Mouse (Mus musculus): ENCODE data around the gene Smyd3. TPM values are rescaled to one million over a fixed set of nuclear protein-coding genes. Genes with fewer than 3 reads are reported as not detected.

Gene Smyd3
- polyA plus RNA-seq, 1 experiment: 40.2 TPM

DNA sequence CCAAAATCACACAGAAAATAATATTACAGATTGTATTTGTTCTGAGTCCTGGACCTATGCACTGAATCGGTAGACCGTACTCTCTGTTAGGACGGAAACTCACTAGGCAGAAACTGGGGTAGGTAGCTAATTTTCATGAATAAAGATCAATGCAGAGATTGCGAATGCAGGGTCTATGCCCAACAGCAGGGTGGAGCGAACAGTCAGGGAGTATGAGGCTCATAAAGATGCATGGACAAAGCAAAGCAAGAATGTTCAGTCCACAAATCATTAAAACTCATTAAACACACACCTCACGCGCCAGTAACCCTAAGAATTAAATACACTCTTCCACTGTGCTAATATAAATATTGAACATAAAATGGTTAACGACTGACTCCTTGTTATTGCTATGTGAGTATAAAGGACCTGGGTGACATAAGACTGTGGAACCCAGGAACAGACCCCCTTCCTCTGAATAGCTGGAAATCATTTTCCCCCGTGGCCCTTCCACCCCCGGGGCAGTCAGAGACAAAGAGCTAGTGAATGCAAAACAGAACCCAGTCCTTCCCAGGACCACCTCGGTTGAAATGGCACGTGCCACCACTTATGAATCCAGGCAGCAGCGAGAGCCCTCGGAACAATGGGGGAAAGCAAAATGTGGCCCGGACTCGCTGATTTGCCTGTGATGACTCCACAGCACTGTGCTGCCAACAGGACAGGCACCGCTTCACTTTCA, 71.6 kb downstream of the Smyd3 start:
- no peak overlapping the region for H3K27ac ChIP-seq (ENCODE audit: insufficient read depth, low read length)
- no peak for TF ChIP-seq POLR2A (IDR thresholded peaks at IDR 0.05; ENCODE audit: insufficient read depth, low read length)
- no peak for TF ChIP-seq CTCF (IDR thresholded peaks at IDR 0.05; ENCODE audit: low read depth, low read length)
- TF ChIP-seq EP300 (IDR thresholded peaks at IDR 0.05; ENCODE audit: insufficient read depth, low read depth, low read length): no peak
- no peak overlapping the region for H3K9ac ChIP-seq (ENCODE audit: low read depth, poor library complexity, severe bottlenecking)
- no peaks in the 10 kb centered on the region for H3K4me1 ChIP-seq (ENCODE audit: control insufficient read depth, insufficient read depth, low read length)
- H3K27me3 ChIP-seq (ENCODE audit: control insufficient read depth, insufficient read depth, low read length, poor library complexity, severe bottlenecking): no peaks in the 10 kb centered on the region
- no peaks in the 10 kb centered on the region for H3K9me3 ChIP-seq (replicated peaks; ENCODE audit: control insufficient read depth, insufficient read depth, low read length, poor library complexity, severe bottlenecking)
- H3K36me3 ChIP-seq (ENCODE audit: control insufficient read depth, insufficient read depth, low read length, poor library complexity, severe bottlenecking): no peaks in the 10 kb centered on the region
- no peak overlapping the region for H3K4me3 ChIP-seq (ENCODE audit: low read depth, low read length)

DNA sequence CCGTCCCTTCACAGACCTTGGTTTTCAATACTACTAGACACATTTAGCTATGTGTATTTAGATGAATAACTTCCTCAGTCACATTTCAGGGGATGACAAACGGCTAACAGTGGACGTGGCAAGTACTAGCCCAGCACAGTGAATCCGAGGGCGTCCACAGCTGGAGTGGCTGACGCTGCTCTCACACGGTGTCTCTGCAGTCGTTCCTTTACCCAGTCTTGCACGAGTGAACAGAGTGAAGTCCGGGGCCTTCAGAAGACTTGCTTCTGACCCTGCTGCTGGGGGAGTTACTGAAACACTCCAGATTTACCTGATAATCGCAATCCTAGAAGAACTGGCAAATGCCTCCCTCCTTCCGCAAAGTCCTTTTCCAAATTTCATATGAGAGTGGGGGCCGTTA, 74.0 kb downstream of the Smyd3 start:
- H3K36me3 ChIP-seq (ENCODE audit: control insufficient read depth, insufficient read depth, low read length, poor library complexity, severe bottlenecking): no peaks in the 10 kb centered on the region
- H3K9me3 ChIP-seq (replicated peaks; ENCODE audit: control insufficient read depth, insufficient read depth, low read length, poor library complexity, severe bottlenecking): no peaks in the 10 kb centered on the region
- no peaks in the 10 kb centered on the region for H3K4me1 ChIP-seq (ENCODE audit: control insufficient read depth, insufficient read depth, low read length)
- no peak overlapping the region for H3K4me3 ChIP-seq (ENCODE audit: low read depth, low read length)
- no peak overlapping the region for H3K9ac ChIP-seq (ENCODE audit: low read depth, poor library complexity, severe bottlenecking)
- no peaks in the 10 kb centered on the region for H3K27me3 ChIP-seq (ENCODE audit: control insufficient read depth, insufficient read depth, low read length, poor library complexity, severe bottlenecking)
- no peak overlapping the region for H3K27ac ChIP-seq (ENCODE audit: insufficient read depth, low read length)
- TF ChIP-seq POLR2A (IDR thresholded peaks at IDR 0.05; ENCODE audit: insufficient read depth, low read length): no peak
- no peak for TF ChIP-seq CTCF (IDR thresholded peaks at IDR 0.05; ENCODE audit: low read depth, low read length)
- no peak for TF ChIP-seq EP300 (IDR thresholded peaks at IDR 0.05; ENCODE audit: insufficient read depth, low read depth, low read length)

DNA sequence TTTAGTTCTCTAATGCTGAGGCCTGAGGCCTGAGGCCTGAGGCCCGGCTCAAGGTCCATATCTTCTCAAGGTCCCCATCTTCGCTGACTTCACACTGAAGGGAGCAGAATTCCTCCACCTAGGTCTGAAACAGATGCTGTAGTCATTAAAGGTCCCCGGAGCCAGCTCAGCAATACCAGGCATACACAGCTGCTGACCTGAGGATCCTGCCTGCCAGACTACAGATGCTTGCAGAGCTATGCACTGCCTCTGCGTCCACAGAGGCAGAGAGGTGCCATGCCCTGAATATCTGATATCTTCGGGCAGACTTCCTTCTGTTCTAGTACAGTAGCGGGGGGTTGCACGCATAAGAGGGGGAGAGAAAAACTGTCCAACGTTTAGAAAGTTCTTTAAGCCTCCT, 74.4 kb downstream of the Smyd3 start:
- no peak overlapping the region for H3K4me3 ChIP-seq (ENCODE audit: low read depth, low read length)
- no peaks in the 10 kb centered on the region for H3K9me3 ChIP-seq (replicated peaks; ENCODE audit: control insufficient read depth, insufficient read depth, low read length, poor library complexity, severe bottlenecking)
- H3K36me3 ChIP-seq (ENCODE audit: control insufficient read depth, insufficient read depth, low read length, poor library complexity, severe bottlenecking): no peaks in the 10 kb centered on the region
- no peak for TF ChIP-seq CTCF (IDR thresholded peaks at IDR 0.05; ENCODE audit: low read depth, low read length)
- TF ChIP-seq EP300 (IDR thresholded peaks at IDR 0.05; ENCODE audit: insufficient read depth, low read depth, low read length): no peak
- TF ChIP-seq POLR2A (IDR thresholded peaks at IDR 0.05; ENCODE audit: insufficient read depth, low read length): no peak
- no peak overlapping the region for H3K9ac ChIP-seq (ENCODE audit: low read depth, poor library complexity, severe bottlenecking)
- no peaks in the 10 kb centered on the region for H3K27me3 ChIP-seq (ENCODE audit: control insufficient read depth, insufficient read depth, low read length, poor library complexity, severe bottlenecking)
- no peak overlapping the region for H3K27ac ChIP-seq (ENCODE audit: insufficient read depth, low read length)
- H3K4me1 ChIP-seq (ENCODE audit: control insufficient read depth, insufficient read depth, low read length): no peaks in the 10 kb centered on the region

DNA sequence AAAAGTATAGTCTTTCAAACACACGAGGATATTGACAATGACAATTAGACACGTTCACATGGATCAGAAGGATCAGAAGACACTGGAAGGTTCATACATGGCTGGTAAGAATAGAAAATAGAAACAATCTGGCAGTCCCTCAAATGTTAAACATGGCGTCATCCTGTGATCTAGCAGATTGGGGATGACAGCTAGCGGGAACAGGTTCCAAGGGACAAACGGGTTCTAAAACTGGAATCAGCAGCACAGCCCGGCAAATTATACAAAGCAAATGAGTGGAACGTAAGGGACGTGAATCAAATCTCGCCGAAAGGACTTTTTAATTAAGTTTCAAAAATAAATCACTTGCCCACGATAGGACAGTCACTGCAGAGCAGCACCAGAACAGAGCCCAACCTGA, 81.2 kb downstream of the Smyd3 start:
- no peaks in the 10 kb centered on the region for H3K27me3 ChIP-seq (ENCODE audit: control insufficient read depth, insufficient read depth, low read length, poor library complexity, severe bottlenecking)
- no peaks in the 10 kb centered on the region for H3K9me3 ChIP-seq (replicated peaks; ENCODE audit: control insufficient read depth, insufficient read depth, low read length, poor library complexity, severe bottlenecking)
- H3K9ac ChIP-seq (ENCODE audit: low read depth, poor library complexity, severe bottlenecking): no peak overlapping the region
- no peak overlapping the region for H3K4me3 ChIP-seq (ENCODE audit: low read depth, low read length)
- H3K36me3 ChIP-seq (ENCODE audit: control insufficient read depth, insufficient read depth, low read length, poor library complexity, severe bottlenecking): no peaks in the 10 kb centered on the region
- no peak for TF ChIP-seq POLR2A (IDR thresholded peaks at IDR 0.05; ENCODE audit: insufficient read depth, low read length)
- no peak for TF ChIP-seq EP300 (IDR thresholded peaks at IDR 0.05; ENCODE audit: insufficient read depth, low read depth, low read length)
- TF ChIP-seq CTCF (IDR thresholded peaks at IDR 0.05; ENCODE audit: low read depth, low read length): no peak
- H3K27ac ChIP-seq (ENCODE audit: insufficient read depth, low read length): no peak overlapping the region
- H3K4me1 ChIP-seq (ENCODE audit: control insufficient read depth, insufficient read depth, low read length): no peaks in the 10 kb centered on the region

DNA sequence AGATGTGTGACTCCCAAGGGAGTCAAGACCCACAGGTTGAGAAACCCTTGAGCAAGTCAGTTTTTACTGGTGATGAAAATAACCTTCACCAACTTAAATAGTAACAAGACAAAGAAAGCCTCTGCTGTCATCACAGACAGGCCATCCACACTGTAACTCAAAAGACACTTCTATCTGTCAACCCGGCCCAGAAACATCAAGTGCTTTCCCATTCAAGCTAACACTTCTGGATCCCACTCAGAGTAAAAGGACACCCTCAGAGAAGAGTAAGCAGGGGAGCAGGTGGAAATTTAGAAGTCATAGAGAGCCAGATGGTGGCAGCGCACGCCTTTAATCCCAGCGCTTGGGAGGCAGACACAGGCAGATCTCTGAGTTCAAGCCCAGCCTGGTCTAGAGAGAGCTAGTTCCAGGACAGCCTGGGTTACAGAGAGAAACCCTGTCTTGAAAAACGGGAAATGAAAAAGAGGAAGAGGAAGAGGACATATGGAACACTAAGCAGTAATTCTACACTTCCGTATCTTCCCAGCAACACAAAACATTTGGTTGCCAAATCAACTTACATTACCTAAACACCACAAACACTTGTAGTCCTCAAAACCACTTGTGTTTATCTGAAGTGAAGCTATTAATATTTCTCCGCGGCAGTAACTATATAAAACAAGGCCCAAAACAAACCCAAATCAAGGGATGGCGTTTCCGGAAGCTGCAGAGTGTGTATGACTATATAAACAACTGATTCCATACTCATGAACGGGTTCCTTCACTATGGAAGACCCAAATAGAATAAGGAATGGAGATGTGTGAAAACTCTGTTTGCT, 83.2 kb downstream of the Smyd3 start:
- no peak overlapping the region for H3K9ac ChIP-seq (ENCODE audit: low read depth, poor library complexity, severe bottlenecking)
- no peaks in the 10 kb centered on the region for H3K9me3 ChIP-seq (replicated peaks; ENCODE audit: control insufficient read depth, insufficient read depth, low read length, poor library complexity, severe bottlenecking)
- no peak overlapping the region for H3K27ac ChIP-seq (ENCODE audit: insufficient read depth, low read length)
- H3K27me3 ChIP-seq (ENCODE audit: control insufficient read depth, insufficient read depth, low read length, poor library complexity, severe bottlenecking): no peaks in the 10 kb centered on the region
- no peak overlapping the region for H3K4me3 ChIP-seq (ENCODE audit: low read depth, low read length)
- TF ChIP-seq EP300 (IDR thresholded peaks at IDR 0.05; ENCODE audit: insufficient read depth, low read depth, low read length) (no peak), POLR2A (IDR thresholded peaks at IDR 0.05; ENCODE audit: insufficient read depth, low read length) (no peak), CTCF (IDR thresholded peaks at IDR 0.05; ENCODE audit: low read depth, low read length) (no peak)
- no peaks in the 10 kb centered on the region for H3K36me3 ChIP-seq (ENCODE audit: control insufficient read depth, insufficient read depth, low read length, poor library complexity, severe bottlenecking)
- H3K4me1 ChIP-seq (ENCODE audit: control insufficient read depth, insufficient read depth, low read length): no peaks in the 10 kb centered on the region

DNA sequence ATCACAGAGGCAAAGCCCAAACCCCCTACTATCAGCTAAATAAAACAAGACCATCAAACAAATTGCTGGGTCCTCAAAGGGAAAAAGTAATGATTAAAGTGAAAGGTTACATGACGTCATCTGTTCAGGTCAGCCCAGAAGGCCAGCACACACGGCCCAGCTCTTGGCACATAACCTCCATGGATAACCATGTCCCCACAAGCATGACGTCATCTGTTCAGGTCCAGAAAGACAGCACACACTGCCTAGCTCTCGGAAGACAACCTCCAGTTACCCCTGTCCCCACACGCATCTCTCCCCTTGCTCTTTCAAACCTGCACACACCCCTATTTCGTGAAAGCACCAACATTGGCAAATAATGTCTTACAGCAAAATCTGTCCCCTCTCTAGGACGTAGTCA, 84.0 kb downstream of the Smyd3 start:
- no peak overlapping the region for H3K27ac ChIP-seq (ENCODE audit: insufficient read depth, low read length)
- no peaks in the 10 kb centered on the region for H3K36me3 ChIP-seq (ENCODE audit: control insufficient read depth, insufficient read depth, low read length, poor library complexity, severe bottlenecking)
- H3K9ac ChIP-seq (ENCODE audit: low read depth, poor library complexity, severe bottlenecking): no peak overlapping the region
- no peak for TF ChIP-seq CTCF (IDR thresholded peaks at IDR 0.05; ENCODE audit: low read depth, low read length)
- TF ChIP-seq EP300 (IDR thresholded peaks at IDR 0.05; ENCODE audit: insufficient read depth, low read depth, low read length): no peak
- no peak for TF ChIP-seq POLR2A (IDR thresholded peaks at IDR 0.05; ENCODE audit: insufficient read depth, low read length)
- H3K9me3 ChIP-seq (replicated peaks; ENCODE audit: control insufficient read depth, insufficient read depth, low read length, poor library complexity, severe bottlenecking): no peaks in the 10 kb centered on the region
- no peaks in the 10 kb centered on the region for H3K27me3 ChIP-seq (ENCODE audit: control insufficient read depth, insufficient read depth, low read length, poor library complexity, severe bottlenecking)
- H3K4me3 ChIP-seq (ENCODE audit: low read depth, low read length): no peak overlapping the region
- peaks cover 2% of the 10 kb centered on the region for H3K4me1 ChIP-seq (ENCODE audit: control insufficient read depth, insufficient read depth, low read length)
